Mouse (Mus musculus) hindbrain, postnatal 0 days (tissue): ENCODE data around the gene Bend6. TPM values are rescaled to one million over a fixed set of nuclear protein-coding genes. Genes with fewer than 3 reads are reported as not detected.

Experiments
- ATAC-seq: fragments of 200-750 bp; cut with Nextera tagmentation; 2 replicates; pipeline ENCODE4 v1.8.0; 2017; ENCODE audit warnings: mild to moderate bottlenecking, moderate TSS enrichment, moderate library complexity
- DNase-seq: peaks from one replicate; pipeline ENCODE4 v3.0.0-alpha.2; 2015; ENCODE audit warnings: low spot score
- H3K27ac ChIP-seq: fragments of 300-500 bp; sonication (generic); 2 replicates; pipeline ENCODE4 v1.5.1; 2014; ENCODE audit warnings: mild to moderate bottlenecking
- H3K27me3 ChIP-seq: fragments of 300-500 bp; sonication (generic); 2 replicates; pipeline ENCODE4 v1.6.1; 2014; ENCODE audit warnings: low read length, mixed read lengths; ENCODE audit not compliant: insufficient read depth
- H3K36me3 ChIP-seq: fragments of 300-500 bp; sonication (generic); 2 replicates; pipeline ENCODE4 v1.6.1; 2014; ENCODE audit warnings: low read length, mixed read lengths; ENCODE audit not compliant: insufficient read depth
- H3K4me1 ChIP-seq: fragments of 300-500 bp; sonication (generic); 2 replicates; pipeline ENCODE4 v1.6.1; 2014; ENCODE audit warnings: antibody characterized with exemption, low read length, mixed read lengths; ENCODE audit not compliant: insufficient read depth
- H3K4me2 ChIP-seq: fragments of 300-500 bp; sonication (generic); 2 replicates; pipeline ENCODE4 v1.6.1; 2014; ENCODE audit warnings: low read depth, mild to moderate bottlenecking, low read length, moderate library complexity, mixed read lengths
- H3K4me3 ChIP-seq: fragments of 300-500 bp; sonication (generic); 2 replicates; pipeline ENCODE4 v1.5.1; 2014; ENCODE audit warnings: low read length
- H3K9ac ChIP-seq: fragments of 300-500 bp; sonication (generic); replicated peaks from 2 replicates; pipeline ENCODE4 v1.6.1; 2014; ENCODE audit warnings: mild to moderate bottlenecking, low read length, moderate library complexity, mixed read lengths
- H3K9me3 ChIP-seq: fragments of 300-500 bp; sonication (generic); 2 replicates; pipeline ENCODE4 v1.6.1; 2016; ENCODE audit warnings: low read length, mixed read lengths
- CTCF ChIP-seq: IDR thresholded peaks from 2 replicates; pipeline ENCODE4 v1.5.1; 2016; ENCODE audit warnings: antibody characterized with exemption, control low read depth, low read depth
- WGBS: fragments of 180-500 bp; shearing (Covaris S2); extraction: QIAGEN DNeasy Blood & Tissue Kit; methylation state at CpG from one replicate; pipeline ENCODE4 v1.1.7; 2014; 5-methylcytosine and 5-hydroxymethylcytosine counted together
- polyA plus RNA-seq: library from polyadenylated mRNA; unstranded; fragments of >200 nt; fragmentation: Nextera tagmentation; extraction: Ambion mirVana; gene quantifications from 2 replicates; pipeline ENCODE4 v1.2.1, GENCODE M21; 2015
- total RNA-seq: library from RNA; depleted of rRNA; stranded (reverse); fragments of >200 nt; gene quantifications from 2 replicates; pipeline ENCODE4 v1.2.3, GENCODE M21; 2014; rRNA removed

The Bend6 gene
- total and polyA plus RNA-seq, 2 experiments from 2014 or later: 97.8 to 107 TPM

DNA sequence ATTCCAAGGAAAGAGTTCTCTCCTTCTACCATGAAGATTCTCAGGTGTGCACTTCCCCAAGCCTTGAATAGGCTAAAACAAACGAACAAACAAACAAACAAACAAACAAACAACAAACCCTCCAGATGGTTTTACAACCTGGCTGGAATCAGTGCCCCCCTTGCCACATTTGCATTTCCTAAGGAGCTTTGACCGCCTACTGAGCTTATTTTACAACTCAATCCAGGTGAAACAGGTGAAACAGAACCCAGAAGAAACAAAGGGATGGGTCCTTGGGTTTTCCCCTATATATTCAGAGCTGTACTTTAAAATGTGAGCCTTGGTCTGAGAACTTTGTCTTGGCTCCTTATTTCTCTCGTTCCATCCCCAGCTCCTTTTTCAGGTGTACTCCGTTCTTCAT, 77.0 kb downstream of the Bend6 start:
- Histone ChIP-seq H3K9ac (no peak overlapping the region), H3K27ac (no peak overlapping the region), H3K4me1 (no peaks in the 10 kb centered on the region), H3K9me3 (no peaks in the 10 kb centered on the region), H3K4me2 (no peak overlapping the region), H3K4me3 (no peak overlapping the region), H3K36me3 (no peaks in the 10 kb centered on the region), H3K27me3 (no peaks in the 10 kb centered on the region)
- no peak for ATAC-seq
- no peak for TF ChIP-seq CTCF
- no peak for DNase-seq
- WGBS: 79% methylated on average over 4 of the region's 4 CpGs

DNA sequence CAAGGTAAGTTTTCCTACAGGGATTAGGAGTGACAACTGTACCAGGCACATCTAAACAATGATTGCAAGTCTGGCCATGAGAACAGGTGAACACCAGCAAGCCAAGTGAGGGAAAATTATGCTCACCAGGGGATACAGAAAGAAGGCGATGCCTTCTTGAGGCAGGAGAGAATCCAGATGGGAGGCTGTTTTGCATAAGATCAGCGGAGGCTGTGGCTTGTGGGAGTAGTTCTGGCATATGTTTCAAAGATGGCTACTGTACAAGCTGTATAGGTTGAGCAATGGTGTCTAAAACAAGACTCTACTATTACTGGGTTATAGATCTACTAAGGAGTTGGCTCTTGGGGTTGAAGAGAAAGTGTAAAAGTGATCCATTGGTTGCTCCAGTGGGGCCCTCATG, 89.7 kb downstream of the Bend6 start:
- no peak for TF ChIP-seq CTCF
- Histone ChIP-seq H3K9me3 (no peaks in the 10 kb centered on the region), H3K4me2 (no peak overlapping the region), H3K27ac (no peak overlapping the region), H3K36me3 (no peaks in the 10 kb centered on the region), H3K9ac (no peak overlapping the region), H3K4me1 (peaks cover 7% of the 10 kb centered on the region), H3K27me3 (no peaks in the 10 kb centered on the region), H3K4me3 (no peak overlapping the region)
- DNase-seq (no peak), ATAC-seq (no peak)
- WGBS: 76% methylated on average over 2 of the region's 2 CpGs

- DNase-seq (peak; percentile 98), ATAC-seq (peak; percentile 97)
- H3K4me3 ChIP-seq: peak within 1 kb of the TSS; percentile 90
- peaks cover 4% of the 10 kb centered on the region; the same call in 1 of the 2 replicates for H3K36me3 ChIP-seq
- no peak for TF ChIP-seq CTCF
- peaks cover 16% of the 10 kb centered on the region for H3K4me1 ChIP-seq
- H3K27me3 ChIP-seq: no peaks in the 10 kb centered on the region
- peak within 1 kb of the TSS; percentile 94 for H3K27ac ChIP-seq
- under 1% methylated on average over 83 of the region's 85 CpGs for WGBS
- H3K9me3 ChIP-seq: no peaks in the 10 kb centered on the region
- H3K9ac ChIP-seq: peak within 1 kb of the TSS; percentile 95
- peak within 1 kb of the TSS; percentile 79 for H3K4me2 ChIP-seq
These were observed 93.5 kb downstream of the Bend6 start, which contains the start of gene Zfp451 for GRCm38 (mm10) chr1:33813868-33814794. TSS of gene Zfp451 (minus strand) at chr1:33814595.

DNA sequence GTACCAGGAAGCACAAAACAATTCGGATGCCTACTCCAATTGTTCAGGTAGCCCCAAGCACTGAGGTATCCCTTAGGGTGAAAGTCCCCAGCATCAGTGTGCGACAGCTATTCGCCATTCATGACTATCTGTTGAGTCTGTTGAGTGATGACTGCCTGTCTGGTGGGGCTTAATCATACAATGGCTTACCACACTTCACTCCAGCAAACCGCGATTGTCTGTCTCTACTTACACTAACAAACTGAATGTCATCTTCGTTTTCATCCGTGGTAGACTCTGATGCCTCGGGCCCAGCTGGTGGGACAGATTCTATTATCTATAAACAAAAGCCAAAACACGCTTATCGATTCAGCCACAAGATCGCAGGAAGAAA, 94.1 kb downstream of the Bend6 start:
- DNase-seq (no peak), ATAC-seq (0 out of 2 replicates have a peak, but pooled peaks have one; percentile 8)
- H3K36me3 ChIP-seq: peaks cover 4% of the 10 kb centered on the region; the same call in 1 of the 2 replicates
- peak overlapping the region; percentile 94 for H3K27ac ChIP-seq
- 6% methylated on average over 11 of the region's 11 CpGs for WGBS
- H3K27me3 ChIP-seq: no peaks in the 10 kb centered on the region
- no peaks in the 10 kb centered on the region for H3K9me3 ChIP-seq
- H3K4me3 ChIP-seq: peak overlapping the region; percentile 90
- H3K9ac ChIP-seq: peak overlapping the region; percentile 95
- H3K4me2 ChIP-seq: peak overlapping the region; percentile 79
- peaks cover 16% of the 10 kb centered on the region for H3K4me1 ChIP-seq
- no peak for TF ChIP-seq CTCF

DNA sequence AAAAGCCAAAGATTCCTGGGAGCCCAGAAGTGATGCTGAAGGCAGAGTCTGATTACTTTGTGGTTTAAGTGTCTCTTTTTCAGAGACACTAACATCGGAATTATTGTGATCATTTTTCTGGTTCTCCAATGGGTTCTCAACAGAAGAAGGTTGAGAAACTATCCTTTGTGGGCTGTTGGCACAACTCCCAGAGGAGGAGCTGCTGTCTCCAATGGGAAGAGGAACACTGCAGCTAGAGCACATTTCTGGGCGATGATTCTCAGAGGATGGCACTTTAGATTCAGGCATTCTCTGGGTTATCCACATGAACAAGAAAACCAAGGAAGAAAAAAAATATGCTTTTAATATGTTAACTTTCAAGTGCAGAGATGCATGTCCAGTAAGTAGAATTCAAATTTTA, 104.3 kb downstream of the Bend6 start:
- no peak for DNase-seq
- ATAC-seq: no peak
- Histone ChIP-seq H3K27me3 (no peaks in the 10 kb centered on the region), H3K4me1 (no peaks in the 10 kb centered on the region; the same call in 1 of the 2 replicates), H3K4me3 (no peak overlapping the region), H3K36me3 (peaks cover 32% of the 10 kb centered on the region), H3K9me3 (no peaks in the 10 kb centered on the region), H3K27ac (no peak overlapping the region), H3K4me2 (no peak overlapping the region), H3K9ac (no peak overlapping the region)
- 86% methylated on average over 2 of the region's 2 CpGs for WGBS
- TF ChIP-seq CTCF: no peak

Other genes with a start within 250 kb of the Bend6 start
- 18.8 and 19.0 TPM in 2 replicates for gene Prim2, start 238.0 kb downstream of the Bend6 start, total RNA-seq
- gene Prim2, start 238.0 kb downstream of the Bend6 start, polyA plus RNA-seq: 17.9 and 18.6 TPM in 2 replicates
- gene Rab23, start 187.9 kb downstream of the Bend6 start, total RNA-seq: 9.0 and 11.6 TPM in 2 replicates
- gene Rab23, start 187.9 kb downstream of the Bend6 start, polyA plus RNA-seq: 24.9 and 26.1 TPM in 2 replicates
- gene Bag2, start 150.0 kb downstream of the Bend6 start, total RNA-seq: 31.8 and 34.9 TPM in 2 replicates
- 26.6 and 27.8 TPM in 2 replicates for gene Bag2, start 150.0 kb downstream of the Bend6 start, polyA plus RNA-seq
- 41.4 and 58.2 TPM in 2 replicates for gene Zfp451, start 93.2 kb downstream of the Bend6 start, total RNA-seq
- 26.1 and 28.5 TPM in 2 replicates for gene Zfp451, start 93.2 kb downstream of the Bend6 start, polyA plus RNA-seq
- 149 and 155 TPM in 2 replicates for gene Dst, start 409 bp upstream of the Bend6 start, total RNA-seq
- gene Dst, start 409 bp upstream of the Bend6 start, polyA plus RNA-seq: 30.7 and 33.0 TPM in 2 replicates